Mouse (Mus musculus): ENCODE results near the gene Osm.

Gene Osm

DNA sequence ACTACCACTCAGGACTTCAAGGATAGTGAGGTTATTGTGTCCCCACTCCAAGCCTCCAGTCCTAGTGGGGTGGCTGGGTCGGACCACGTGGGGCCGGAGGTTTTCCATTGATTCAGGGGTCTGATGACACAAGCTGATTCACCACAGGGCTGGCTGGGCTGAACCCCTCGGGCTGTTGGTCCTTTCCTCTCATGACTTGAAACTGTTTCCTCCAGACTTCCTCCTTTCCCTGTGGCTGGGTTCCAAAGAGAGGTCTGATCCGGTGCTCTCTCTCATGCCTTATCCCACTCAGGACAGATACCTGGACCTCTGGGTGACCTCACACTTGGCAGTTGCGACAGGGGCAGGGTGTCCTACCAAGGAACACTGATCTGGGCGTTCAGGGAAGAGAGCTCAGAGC lies 3.9 kb downstream of the Osm start:
- DNase-seq (ENCODE audit: low spot score) = no peak

DNA sequence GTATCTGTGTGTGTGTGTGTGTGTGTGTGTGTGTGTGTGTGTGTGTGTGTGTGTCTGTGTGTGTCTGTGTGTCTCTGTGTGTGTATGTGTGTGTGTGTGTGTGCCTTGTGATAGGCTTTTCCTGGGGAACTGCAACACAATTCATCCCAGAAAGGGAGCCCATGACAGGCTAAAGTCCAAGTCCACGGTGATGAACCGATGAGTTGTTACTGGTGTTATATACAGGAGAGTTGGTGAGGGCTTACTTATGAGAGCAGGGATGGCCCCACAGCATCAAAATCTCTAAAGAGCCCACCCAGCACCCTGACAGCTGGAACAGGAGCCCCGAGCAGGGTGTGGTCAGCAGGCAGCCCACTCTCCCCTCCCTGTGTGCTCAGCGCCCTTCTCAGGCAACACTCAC lies 5.0 kb downstream of the Osm start:
- DNase-seq (ENCODE audit: low spot score) = no peak

DNA sequence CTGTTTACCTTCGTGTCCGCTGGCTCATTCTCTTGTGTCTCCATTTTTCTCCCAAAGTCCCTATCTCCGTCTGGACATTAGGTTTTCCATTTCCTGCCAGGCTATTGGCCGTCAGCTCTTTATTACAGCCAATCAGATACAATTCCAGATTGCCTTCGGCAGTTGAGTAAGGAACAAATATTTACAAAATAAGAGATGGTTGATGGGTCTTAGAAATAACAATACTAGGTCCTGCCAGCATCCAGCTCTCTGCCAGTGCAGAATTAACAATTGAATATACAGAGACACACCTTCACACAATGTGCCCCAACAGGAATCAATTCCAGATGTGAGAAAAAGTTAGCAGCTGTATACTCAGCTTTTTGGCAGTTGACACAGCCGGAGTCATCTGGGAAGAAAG lies 9.9 kb downstream of the Osm start:
- no peak for DNase-seq (ENCODE audit: low spot score)

DNA sequence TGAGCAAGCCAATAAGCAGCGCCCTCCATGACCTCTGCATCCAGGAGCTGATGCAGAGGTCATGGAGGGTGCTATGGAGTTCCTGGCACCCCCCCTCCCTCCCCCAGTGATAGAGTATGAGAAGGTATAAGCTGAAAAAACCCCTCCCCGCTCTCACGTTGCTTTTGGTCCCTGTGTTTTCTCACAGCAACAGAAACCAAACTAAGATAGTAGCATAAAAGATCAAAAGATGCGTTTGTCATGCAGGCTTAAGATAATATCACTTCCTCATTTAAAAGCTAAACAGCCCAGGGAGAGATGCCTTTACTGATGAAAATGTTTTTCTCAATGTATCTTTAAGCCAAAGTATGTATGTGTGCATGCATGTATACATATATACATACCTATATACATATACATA lies 10.4 kb downstream of the Osm start:
- DNase-seq (ENCODE audit: low spot score) = no peak

DNA sequence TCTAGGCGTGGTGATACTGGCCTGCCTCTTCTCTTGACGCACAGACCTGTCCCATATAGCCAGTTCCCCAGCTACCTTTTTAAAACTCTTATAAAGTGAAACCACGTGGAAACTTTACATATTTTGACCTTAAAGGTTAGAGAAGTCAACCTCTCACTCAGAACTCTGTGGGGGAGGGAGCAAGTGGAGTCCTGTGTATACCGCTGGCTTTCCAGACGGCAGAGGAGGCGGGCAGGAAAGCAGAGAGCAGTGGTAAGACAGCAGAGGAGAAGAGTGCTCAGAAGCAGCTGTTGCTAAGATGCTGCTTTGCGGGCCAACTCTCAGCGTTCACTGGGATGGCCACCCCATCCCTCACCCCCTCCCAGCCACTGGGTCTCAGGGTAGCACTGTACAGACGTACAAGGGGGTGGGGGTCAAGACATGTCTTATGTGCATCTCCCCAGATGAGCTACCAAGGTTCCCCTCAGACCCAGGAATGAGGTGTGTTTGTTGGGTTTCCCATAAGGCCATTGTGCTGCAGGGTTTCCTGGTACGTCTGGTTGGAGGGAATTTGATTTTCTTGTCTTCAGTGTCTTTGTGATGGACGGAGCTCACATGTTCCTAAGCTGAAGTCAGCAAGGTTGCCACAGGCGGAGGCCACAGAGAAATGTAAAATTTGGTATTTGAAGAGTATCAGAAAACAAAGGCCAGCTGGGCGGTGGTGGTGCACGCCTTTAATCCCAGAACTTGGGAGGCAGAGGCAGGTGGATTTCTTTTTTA lies 11.2 kb downstream of the Osm start:
- DNase-seq (ENCODE audit: low spot score) = no peak

DNA sequence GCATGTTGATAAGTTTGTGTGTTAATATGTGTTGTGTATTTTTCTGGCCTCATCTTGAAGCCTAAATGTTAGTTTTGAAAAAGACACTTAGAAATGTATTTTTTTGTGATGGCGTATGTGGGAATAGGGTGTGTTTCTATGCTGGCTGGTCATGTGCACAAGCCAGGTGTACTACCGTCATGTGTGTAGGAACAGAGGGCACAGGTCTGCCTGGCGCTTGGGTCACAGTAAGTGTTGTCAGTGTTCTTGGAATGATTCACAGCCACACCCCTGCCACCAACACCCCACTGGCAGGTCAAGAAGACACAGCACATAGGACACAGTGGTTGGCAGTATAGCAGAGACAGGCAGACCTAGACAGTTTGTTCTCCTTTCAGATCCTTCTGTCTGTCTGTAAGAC lies 12.9 kb downstream of the Osm start:
- DNase-seq (ENCODE audit: low spot score) = no peak

DNA sequence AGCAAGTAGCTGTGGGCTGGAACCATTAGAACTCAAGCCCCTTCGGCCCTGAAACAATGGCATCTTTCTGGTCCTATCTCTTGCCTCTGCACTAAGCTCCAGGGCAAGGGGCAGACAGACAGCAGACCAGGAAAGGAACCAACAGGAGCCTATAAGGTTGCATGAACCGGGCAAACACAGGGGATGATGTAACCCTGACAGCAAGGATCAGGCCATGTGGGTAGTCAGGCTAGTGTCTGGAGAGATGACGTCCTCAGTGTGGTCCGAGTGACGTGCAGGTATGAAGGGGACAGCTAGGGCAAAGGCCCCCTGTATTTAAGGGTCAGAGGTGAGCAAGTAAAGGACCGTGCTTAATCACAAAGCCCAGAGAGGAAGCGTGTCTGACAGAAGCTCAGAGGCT lies 14.1 kb downstream of the Osm start:
- DNase-seq (ENCODE audit: low spot score) = no peak

DNA sequence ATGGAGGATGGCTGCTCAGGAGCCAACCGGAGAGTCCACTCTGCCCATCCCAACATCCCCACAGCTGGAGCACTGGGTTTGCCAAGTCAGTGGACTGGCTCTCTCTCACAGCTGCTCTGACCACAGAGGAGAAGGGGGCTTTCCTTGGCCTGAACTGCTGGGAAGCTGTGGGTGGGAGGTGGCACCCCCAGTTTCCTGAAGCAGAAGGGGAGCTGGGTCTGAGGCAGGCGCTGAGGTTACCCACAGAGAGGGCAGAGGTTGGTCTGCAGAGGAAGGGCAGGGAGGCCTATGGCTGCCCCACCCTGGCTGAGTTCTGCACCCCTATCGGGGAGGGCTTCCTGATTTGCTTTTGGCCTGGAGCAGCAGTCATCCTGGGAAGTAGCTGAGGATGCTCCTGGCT lies 15.2 kb downstream of the Osm start:
- no peak for DNase-seq (ENCODE audit: low spot score)

DNA sequence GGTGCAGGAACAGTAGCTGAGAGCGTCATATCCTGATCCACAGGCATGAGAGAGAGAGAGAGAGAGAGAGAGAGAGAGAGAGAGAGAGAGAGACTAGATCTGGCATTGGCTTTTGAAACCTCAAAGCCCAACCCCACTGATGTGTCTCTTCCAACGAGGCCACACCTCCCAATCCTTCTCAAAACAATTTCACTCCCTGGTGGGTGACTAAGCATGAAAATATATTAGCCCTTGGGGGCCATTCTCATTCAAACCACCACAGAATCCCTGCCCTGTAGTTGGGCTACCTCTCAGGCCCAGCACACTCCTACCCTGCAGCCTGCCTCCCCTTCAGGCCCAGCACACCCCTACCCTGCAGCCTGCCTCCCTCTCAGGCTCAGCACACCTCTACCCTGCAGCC lies 16.7 kb downstream of the Osm start:
- no peak for DNase-seq (ENCODE audit: low spot score)

DNA sequence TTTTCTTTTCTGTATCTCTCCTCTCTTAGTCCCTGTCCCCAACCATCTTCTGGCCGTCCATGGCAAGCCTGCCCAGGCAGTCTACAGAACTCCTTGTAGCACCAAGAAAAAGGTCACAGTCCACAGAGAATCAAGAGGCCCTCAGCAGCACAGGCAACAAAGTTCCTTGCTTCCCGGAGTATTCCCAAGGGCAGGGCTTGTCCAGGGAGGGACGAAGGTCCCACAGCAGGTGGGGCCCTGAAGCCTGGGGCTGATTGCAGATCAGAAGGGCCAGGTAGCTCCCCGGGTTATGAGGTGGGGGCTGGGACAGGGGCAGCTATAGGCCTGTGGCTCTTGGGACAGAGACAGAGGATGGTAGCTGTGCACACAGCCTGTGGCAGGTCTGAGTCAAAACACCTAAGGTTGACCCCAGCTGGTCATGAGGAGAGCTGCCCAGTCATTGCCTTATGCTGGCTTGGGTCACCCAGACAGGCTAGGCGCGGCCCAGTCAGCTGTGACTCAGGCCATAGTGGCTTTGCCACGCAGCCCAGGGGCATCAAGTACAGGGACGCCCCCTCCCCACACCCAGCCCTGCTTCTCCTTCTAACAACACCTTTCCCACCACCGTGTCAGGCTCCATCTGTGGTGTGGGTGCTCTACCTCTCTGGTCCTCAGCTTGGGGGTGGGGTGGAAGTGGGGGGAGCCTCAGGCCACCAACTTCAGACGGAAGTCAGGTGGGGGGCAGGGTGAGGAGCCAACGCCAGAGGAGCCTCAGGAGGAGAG lies 20.8 kb downstream of the Osm start, which contains the start of gene Lif:
Lif (plus strand) TSS at position 712 of the 762 bp plus-strand sequence.
- no peak for DNase-seq (ENCODE audit: low spot score)

DNA sequence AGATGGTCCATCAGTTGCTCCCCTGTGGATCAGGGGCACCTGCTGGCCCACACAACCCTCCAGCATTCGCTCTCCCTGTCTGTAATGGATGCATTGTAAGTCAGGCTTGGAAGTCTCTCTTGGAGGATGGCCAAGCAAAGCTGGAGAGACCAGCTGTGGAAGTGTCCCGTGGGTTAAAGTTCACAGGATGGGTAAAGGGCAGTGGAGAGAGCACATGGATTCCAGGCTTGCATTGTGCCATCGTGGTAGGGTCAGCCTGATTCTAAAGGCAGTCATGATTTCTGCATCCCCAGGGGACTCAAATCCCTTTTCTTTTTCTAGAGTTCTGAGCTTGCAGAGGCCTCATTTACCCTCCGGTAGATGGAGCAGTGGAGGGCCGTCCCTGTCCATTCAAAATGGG lies 21.5 kb downstream of the Osm start:
- DNase-seq (ENCODE audit: low spot score) = no peak

DNA sequence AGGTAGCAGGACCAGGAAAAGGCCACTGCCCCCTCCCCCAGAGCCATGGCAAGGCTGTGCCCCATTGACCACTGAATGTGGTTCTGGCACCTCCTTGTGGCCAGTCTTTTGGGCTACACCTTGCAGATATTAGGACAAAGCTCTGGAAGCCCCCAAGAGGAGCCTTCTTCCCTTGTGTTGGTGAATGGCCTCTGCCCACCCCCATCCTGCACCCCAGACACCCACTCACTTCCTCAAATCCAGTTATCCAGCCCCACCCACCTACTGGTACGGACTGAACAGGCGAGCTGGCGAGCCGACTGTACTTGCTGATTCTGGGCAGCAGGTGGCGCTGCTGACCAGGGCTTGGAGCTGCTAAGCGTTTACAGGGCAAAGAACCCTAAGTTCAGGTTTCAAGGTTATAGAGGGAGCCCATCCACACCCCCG lies 22.4 kb downstream of the Osm start:
- peak; percentile 76 for DNase-seq (ENCODE audit: low spot score)

DNA sequence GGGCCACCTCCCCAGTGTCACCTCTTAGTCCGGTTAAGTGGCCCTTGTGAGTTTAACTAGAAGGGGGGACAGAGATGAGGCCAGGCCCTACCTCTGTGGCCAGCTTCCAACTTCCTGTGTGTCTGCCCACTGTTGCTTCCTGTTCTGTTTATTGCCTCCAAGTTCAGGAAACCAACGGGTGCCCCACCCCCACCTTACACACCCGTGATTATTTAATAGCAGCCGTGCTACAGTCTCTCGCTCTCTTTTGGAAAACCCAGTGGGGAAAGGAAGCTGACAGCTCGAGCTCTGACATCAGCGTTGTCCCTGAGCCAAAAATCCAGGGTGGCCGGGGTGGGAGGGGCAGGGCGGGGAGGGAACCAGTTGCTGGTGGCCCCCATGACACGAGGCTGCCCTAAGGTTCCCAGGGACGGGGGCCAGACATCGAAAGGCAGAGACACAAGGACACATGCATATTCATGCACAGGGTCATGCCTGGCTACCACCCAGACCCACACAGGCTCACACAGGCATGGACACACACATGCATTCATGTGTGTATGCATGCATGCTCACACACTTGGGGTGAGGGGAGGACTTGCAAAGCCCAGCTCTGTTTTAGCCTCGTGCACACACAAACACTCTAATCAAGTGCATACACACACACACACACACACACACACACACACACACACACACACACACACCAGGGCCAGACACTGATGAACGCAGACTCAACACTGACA lies 24.4 kb downstream of the Osm start:
- DNase-seq (ENCODE audit: low spot score) = peak; percentile 57

DNA sequence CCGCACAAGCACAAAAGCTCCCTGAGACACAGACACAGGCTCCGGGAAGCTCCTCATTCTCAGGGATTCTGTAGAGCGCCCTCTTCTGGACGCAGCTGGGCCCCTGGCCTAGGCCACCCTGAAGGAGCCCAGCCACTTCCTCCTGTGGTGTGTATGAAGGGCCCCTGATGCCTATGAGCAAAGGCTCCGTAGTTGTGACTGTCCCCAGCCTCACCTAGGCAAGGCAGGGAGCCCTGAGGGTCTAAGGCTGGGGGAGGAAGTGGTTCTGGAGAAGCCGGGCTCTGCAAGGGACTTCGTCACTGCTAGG lies 24.9 kb downstream of the Osm start:
- peak; percentile 64 for DNase-seq (ENCODE audit: low spot score)

DNA sequence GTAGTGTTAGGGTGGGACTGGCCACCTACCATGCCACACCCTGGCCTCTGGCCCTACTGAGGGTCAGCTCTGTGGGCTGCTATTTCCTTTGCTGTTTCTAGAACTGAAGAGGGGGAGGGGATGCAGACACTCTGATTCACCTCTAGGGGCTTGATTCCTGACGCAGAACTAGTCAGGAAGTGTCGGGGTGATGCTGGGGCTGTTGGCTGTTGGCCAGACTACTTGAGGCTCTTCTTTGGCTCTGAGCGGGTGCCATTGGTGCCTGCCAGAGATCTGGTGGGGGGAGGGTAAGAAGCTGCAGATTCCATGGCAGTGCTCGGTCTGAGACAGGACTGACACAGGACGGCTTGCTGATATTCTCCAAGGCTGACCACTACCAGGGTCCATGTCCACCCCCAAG lies 25.7 kb downstream of the Osm start:
- peak; percentile 33 for DNase-seq (ENCODE audit: low spot score)

DNA sequence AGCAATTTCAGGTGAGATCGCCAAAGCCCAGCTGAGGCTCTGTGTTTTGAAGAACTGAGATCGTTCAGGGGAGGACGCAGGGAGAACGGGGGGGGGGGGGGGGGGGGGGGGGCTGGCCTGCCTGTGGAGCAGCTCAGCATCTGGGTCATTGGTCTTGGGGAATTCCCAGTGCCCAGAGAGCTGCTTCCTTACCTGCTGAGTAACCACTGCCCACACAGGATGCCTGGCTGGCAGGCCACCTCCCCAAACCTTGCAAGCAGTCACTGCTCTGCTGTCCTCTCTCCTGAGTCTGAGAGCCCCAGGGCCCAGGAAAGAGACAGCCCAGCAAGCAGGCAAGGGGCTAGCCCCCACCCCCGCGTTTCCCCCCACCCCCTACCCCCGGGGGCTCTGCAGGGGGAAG lies 26.6 kb downstream of the Osm start:
- DNase-seq (ENCODE audit: low spot score) = no peak

DNA sequence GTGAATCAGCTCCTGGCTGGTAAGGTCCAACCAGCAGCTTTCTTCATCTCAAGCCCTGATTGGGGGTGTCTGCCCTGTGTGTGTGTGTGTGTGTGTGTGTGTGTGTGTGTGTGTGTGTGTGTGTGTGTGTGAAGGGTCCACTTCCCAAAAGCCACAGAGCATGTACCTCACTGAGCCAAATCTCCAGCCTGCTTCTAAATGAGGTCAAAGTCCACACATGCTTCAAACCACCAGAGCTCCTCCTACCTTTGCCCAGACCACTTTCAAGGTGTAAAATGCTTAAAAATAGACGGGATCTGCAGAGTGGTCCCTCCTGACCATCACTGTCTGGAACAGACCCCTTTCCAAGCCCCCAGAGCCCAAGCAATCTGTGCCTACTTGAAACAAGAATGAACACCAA lies 27.1 kb downstream of the Osm start:
- DNase-seq (ENCODE audit: low spot score) = no peak

DNA sequence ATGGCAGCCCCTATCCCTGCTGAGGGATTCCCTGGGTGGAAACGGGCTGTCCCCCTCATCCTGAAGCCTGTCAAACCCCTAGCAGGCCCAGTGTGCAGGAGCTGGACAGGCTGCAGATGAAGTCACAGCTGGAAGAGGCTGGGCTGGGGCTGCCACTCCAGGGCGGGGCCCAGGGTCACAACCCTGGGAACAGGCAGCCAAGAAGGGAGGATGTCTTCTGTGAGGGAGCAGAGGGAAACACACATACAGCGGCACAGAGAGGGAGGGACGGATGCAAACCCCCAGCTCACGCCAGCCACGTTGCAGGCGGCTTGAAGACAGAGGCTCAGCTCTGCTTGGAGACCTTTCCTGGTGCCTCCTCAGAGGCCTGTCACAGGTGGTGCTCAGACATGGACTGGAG lies 27.8 kb downstream of the Osm start:
- peak; percentile 33 for DNase-seq (ENCODE audit: low spot score)

DNA sequence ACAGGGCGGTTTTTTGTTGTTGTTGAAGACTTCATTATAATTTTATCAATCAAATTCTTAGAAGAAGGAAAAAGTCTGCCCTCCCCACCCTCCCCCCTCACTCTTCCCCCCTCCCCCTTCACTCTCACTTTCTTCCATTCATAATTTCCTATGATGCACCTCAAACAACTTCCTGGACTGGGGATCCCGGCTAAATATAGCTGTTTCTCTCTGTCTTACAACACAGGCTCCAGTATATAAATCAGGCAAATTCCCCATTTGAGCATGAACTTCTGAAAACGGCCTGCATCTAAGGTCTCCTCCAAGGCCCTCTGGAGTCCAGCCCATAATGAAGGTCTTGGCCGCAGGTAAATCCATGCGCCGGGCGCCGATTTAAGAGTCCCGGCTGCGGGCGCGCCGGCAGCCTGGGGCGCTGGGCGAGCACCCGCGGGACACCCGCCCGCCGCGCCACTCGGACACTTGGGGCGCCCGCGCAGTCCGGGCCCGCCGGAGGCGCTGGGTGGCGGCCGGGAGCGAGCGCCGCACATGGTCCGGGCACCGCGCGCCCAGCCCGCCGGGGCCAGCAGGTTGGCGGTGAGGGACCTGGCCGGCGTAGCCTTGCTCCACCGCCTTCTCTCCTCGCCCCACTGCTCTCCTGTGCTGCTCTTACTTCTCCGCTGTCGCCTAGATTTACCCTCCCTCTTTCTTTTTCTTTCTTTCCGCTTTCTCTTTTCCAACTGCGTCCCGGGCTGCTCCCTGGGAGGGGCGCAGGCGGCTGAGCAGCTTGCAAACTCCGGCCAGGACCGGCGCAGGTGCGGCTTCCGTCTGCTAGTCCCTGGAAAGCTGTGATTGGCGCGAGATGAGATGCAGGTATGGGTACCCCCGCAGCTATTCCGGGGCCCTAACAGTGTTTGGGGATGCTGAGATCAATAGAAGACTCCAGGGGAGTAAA lies 30.3 kb downstream of the Osm start:
- DNase-seq (ENCODE audit: low spot score) = peak; percentile 52

DNA sequence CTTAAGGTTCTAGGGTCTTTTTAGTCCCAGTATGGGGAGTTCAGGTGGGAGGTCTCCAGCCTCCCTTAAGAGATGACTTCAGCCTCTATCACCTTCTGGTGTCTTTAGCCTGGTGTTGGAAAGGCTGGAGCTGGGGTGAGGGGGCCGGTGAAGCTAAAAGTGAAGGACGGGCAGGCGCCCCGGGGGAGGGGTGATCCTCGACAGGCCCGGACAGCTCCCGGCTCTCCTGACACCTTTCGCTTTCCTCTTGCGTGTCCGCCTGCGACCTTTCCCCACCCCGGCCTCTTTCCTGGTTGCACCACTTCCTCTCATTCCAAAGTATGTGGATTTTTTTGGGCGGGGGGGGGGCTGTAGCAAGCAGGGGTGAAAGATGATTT lies 31.0 kb downstream of the Osm start:
- DNase-seq (ENCODE audit: low spot score) = no peak

DNA sequence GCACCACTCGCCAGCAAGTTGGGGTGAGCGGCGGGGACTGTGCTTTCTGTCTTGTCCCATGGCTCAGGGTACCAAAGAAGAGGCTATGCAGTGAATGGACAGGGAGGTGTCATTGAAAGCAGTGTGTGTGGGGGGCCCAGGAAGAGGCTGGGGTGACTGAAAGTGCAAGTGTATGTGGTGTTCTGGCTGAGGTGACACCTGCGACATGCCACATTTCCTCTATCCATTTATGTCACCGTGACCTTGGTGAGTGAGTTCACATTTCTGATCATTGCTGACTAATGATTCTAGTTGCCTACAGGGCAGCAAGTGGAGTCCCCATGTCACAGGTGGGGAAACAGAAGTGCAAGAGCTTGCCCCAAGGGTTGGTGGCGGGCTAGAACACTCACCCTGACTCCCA lies 32.3 kb downstream of the Osm start:
- DNase-seq (ENCODE audit: low spot score) = no peak
